Mouse (Mus musculus) left cerebral cortex, adult 2 months (tissue): Measurements from ENCODE around the gene Mllt11. TPM values are rescaled to one million over a fixed set of nuclear protein-coding genes. Genes with fewer than 3 reads are reported as not detected.

Experiments
- DNase-seq, 2 experiments: peaks; one replicate each; pipeline ENCODE4 v3.0.0; 2021 to 2022; ENCODE audit warnings: low spot score in 2 of 2, mixed read lengths in 1 of 2; ENCODE audit errors: extremely low spot score in 1 of 2
- H3K27ac ChIP-seq: fragments of 200-600 bp; 2 replicates; pipeline ENCODE4 v1.8.1; 2022
- H3K4me3 ChIP-seq: fragments of 200-600 bp; 2 replicates; pipeline ENCODE4 v1.8.1; 2022
- CTCF ChIP-seq: fragments of 200-600 bp; IDR thresholded peaks from 2 replicates; pipeline ENCODE4 v1.8.1; 2022; ENCODE audit warnings: antibody characterized with exemption, mild to moderate bottlenecking, moderate library complexity
- intact Hi-C: fragments of 180-260 bp; cut with DNase I; formaldehyde crosslinking; loops from one replicate; pipeline ENCODE4 v1.15.1; 2025
- total RNA-seq, 2 experiments: library from RNA; stranded (reverse); gene quantifications; 2 replicates each; pipeline ENCODE4 v1.2.3; 2021

Gene Mllt11
- total RNA-seq, 2 experiments from 2014 or later, result 272 to 277 TPM

GRCm38 (mm10) chr3:95267855-95268254 is 35.9 kb upstream of the Mllt11 start:
- no peak overlapping the region for H3K27ac ChIP-seq
- intact Hi-C loops, result loop anchor here (5.0 kb wide), 1 partner anchor 41 kb away; the partner anchor contains the start of gene Cdc42se1
- no peak overlapping the region for H3K4me3 ChIP-seq
- DNase-seq, result no peak
- TF ChIP-seq CTCF, result no peak

- no peak for DNase-seq
- Histone ChIP-seq H3K27ac (no peak overlapping the region), H3K4me3 (no peak overlapping the region)
- no peak for TF ChIP-seq CTCF
- intact Hi-C loops, result loop anchor here (5.0 kb wide), 1 partner anchor 39 kb away; the partner anchor contains the start of gene Cdc42se1
These were observed 34.1 kb upstream of the Mllt11 start for GRCm38 (mm10) chr3:95266052-95266451.

GRCm38 (mm10) chr3:95264724-95265123 is 32.8 kb upstream of the Mllt11 start:
- Histone ChIP-seq H3K27ac (no peak overlapping the region), H3K4me3 (no peak overlapping the region)
- no peak for DNase-seq
- no peak for TF ChIP-seq CTCF
- intact Hi-C loops, result loop anchor here (5.0 kb wide), 2 partner anchors 37 to 47 kb away; partner anchors contain the start of genes Cdc42se1 and Gabpb2

GRCm38 (mm10) chr3:95263089-95263739 is 31.2 kb upstream of the Mllt11 start:
- DNase-seq, result peak; percentile 50 to 60
- intact Hi-C loops, result loop anchor here (2.0 to 5.0 kb wide), 2 partner anchors 46 to 120 kb away; partner anchors contain the start of genes Gabpb2 and Tnfaip8l2
- Histone ChIP-seq H3K27ac (no peak overlapping the region), H3K4me3 (no peak overlapping the region)
- TF ChIP-seq CTCF, result peak; percentile 69

GRCm38 (mm10) chr3:95261975-95262374 is 30.0 kb upstream of the Mllt11 start:
- H3K27ac ChIP-seq, result no peak overlapping the region
- intact Hi-C loops, result loop anchor here (2.0 to 5.0 kb wide), 2 partner anchors 45 to 119 kb away; partner anchors contain the start of genes Gabpb2 and Tnfaip8l2
- H3K4me3 ChIP-seq, result no peak overlapping the region
- no peak for TF ChIP-seq CTCF
- no peak for DNase-seq

GRCm38 (mm10) chr3:95256931-95257330 is 25.0 kb upstream of the Mllt11 start:
- H3K4me3 ChIP-seq, result no peak overlapping the region
- no peak for DNase-seq
- H3K27ac ChIP-seq, result no peak overlapping the region
- intact Hi-C loops, result no loop called here
- no peak for TF ChIP-seq CTCF

GRCm38 (mm10) chr3:95250783-95251424 is 18.9 kb upstream of the Mllt11 start, which contains the start of gene Bnipl:
Gene Bnipl (minus strand): TSS chr3:95251193.
- no peak for TF ChIP-seq CTCF
- no peak within 1 kb of the TSS for H3K4me3 ChIP-seq
- intact Hi-C loops, result no loop called here
- H3K27ac ChIP-seq, result no peak within 1 kb of the TSS
- no peak for DNase-seq

GRCm38 (mm10) chr3:95250361-95250760 is 18.4 kb upstream of the Mllt11 start:
- H3K27ac ChIP-seq, result no peak overlapping the region
- no peak overlapping the region for H3K4me3 ChIP-seq
- no peak for TF ChIP-seq CTCF
- no peak for DNase-seq
- intact Hi-C loops, result no loop called here

GRCm38 (mm10) chr3:95247660-95248336 is 15.8 kb upstream of the Mllt11 start:
- intact Hi-C loops, result no loop called here

GRCm38 (mm10) chr3:95246465-95247231 is 14.7 kb upstream of the Mllt11 start:
- H3K27ac ChIP-seq, result no peak overlapping the region
- TF ChIP-seq CTCF, result no peak
- intact Hi-C loops, result no loop called here

More at GRCm38 (mm10) chr3:95247660-95248336, 15.8 kb upstream of the Mllt11 start:
- no peak for TF ChIP-seq CTCF
- DNase-seq, result no peak
- Histone ChIP-seq H3K4me3 (no peak overlapping the region), H3K27ac (no peak overlapping the region)

GRCm38 (mm10) chr3:95243086-95243485 is 11.1 kb upstream of the Mllt11 start:
- intact Hi-C loops, result no loop called here
- TF ChIP-seq CTCF, result no peak
- no peak for DNase-seq
- Histone ChIP-seq H3K4me3 (no peak overlapping the region), H3K27ac (peak overlapping the region; percentile 45)

More at GRCm38 (mm10) chr3:95246465-95247231, 14.7 kb upstream of the Mllt11 start:
- peak; percentile 44 for DNase-seq
- H3K4me3 ChIP-seq, result no peak overlapping the region
